7 mouse cellular contexts compared by ENCODE assay signal in genomic region chrX:134684936-134685335, GRCm38 (mm10). TPM values are rescaled to one million over a fixed set of nuclear protein-coding genes. Genes with fewer than 3 reads are reported as not detected.
A peak's percentile ranks its signal among the peaks of the same experiment; 100 is the strongest.
DNase-seq lines count a peak whose midpoint lies in the region; ATAC-seq and TF ChIP-seq lines count a peak whose summit lies in the region.

No protein-coding gene starts in this region.

- H3K27me3 ChIP-seq in hindbrain, embryonic 10.5 days (ENCODE audit: insufficient read depth, poor library complexity, severe bottlenecking), result peaks cover 20% of the 10 kb centered on the region
- no peaks in the 10 kb centered on the region for H3K27me3 ChIP-seq in midbrain, embryonic 15.5 days (replicated peaks)

- no peak overlapping the region for H3K4me3 ChIP-seq in ES-E14 (ENCODE audit: insufficient read depth in 1 of 2, low read depth in 1 of 2, low read length in 2 of 2, poor library complexity in 1 of 2, severe bottlenecking in 1 of 2)
- H3K4me3 ChIP-seq in hindbrain, embryonic 10.5 days, result peak overlapping the region; percentile 64
- H3K4me3 ChIP-seq in midbrain, embryonic 15.5 days, result peak overlapping the region; percentile 26

- H3K4me2 ChIP-seq in midbrain, embryonic 15.5 days, result peak overlapping the region; percentile 60

- H3K36me3 ChIP-seq in ES-E14 (ENCODE audit: control insufficient read depth, insufficient read depth, low read length, poor library complexity, severe bottlenecking), result peaks cover 8% of the 10 kb centered on the region
- H3K36me3 ChIP-seq in hindbrain, embryonic 10.5 days, result peaks cover 20% of the 10 kb centered on the region
- 0 out of 2 replicates have a peak, but pooled peaks cover 7% of the 10 kb centered on the region for H3K36me3 ChIP-seq in midbrain, embryonic 15.5 days (replicated peaks)

- no peaks in the 10 kb centered on the region for H3K9me3 ChIP-seq in ES-E14 (ENCODE audit: control insufficient read depth, insufficient read depth, low read depth, low read length)
- H3K9me3 ChIP-seq in hindbrain, embryonic 10.5 days, result no peaks in the 10 kb centered on the region
- no peaks in the 10 kb centered on the region for H3K9me3 ChIP-seq in midbrain, embryonic 15.5 days

- in situ Hi-C loops in ES-E14 (cut with MboI; ENCODE audit: low sequenced_read_pairs in 2 of 2, unreplicated experiment in 2 of 2), result no loop called here

- no peak overlapping the region for H3K27ac ChIP-seq in ES-E14 (ENCODE audit: insufficient read depth, low read depth, low read length, poor library complexity, severe bottlenecking)
- H3K27ac ChIP-seq in hindbrain, embryonic 10.5 days, result peak overlapping the region; percentile 92
- H3K27ac ChIP-seq in midbrain, embryonic 15.5 days, result peak overlapping the region; percentile 93

- H3K4me1 ChIP-seq in ES-E14 (ENCODE audit: control insufficient read depth in 2 of 2, insufficient read depth in 2 of 2, low read length in 2 of 2, poor library complexity in 1 of 2), result peaks cover 0 to 2% of the 10 kb centered on the region in 2 experiments; a peak in 1 of 4 replicates
- peaks cover 14% of the 10 kb centered on the region for H3K4me1 ChIP-seq in hindbrain, embryonic 10.5 days (replicated peaks)
- peaks cover 4% of the 10 kb centered on the region; the same call in 1 of the 2 replicates for H3K4me1 ChIP-seq in midbrain, embryonic 15.5 days

- peak overlapping the region; percentile 11; the same call in 1 of the 2 replicates for H3K9ac ChIP-seq in ES-E14 (ENCODE audit: insufficient read depth, low read depth, low read length, poor library complexity, severe bottlenecking)
- no peak overlapping the region for H3K9ac ChIP-seq in midbrain, embryonic 15.5 days

- DNase-seq in ES-E14 (ENCODE audit: low read depth, low spot score), result no peak
- peak; percentile 54 for DNase-seq in embryo, embryonic 10 days (ENCODE audit: low spot score)
- peak; percentile 14 for DNase-seq in hindbrain, embryonic 10.5 days (ENCODE audit: low spot score)
- no peak for DNase-seq in thymus, postnatal 0 days (ENCODE audit: low spot score)
- DNase-seq in layer of hippocampus, adult 11-12 months (ENCODE audit: low spot score), result no peak
- DNase-seq in cerebellum, adult 8-10 months, result no peak

- 38% methylated on average over 5 of the region's 5 CpGs for WGBS in hindbrain, embryonic 10.5 days
- WGBS in midbrain, embryonic 15.5 days, result 46% methylated on average over 5 of the region's 5 CpGs

- ATAC-seq in midbrain, embryonic 15.5 days (replicated peaks), result no peak

TF ChIP-seq in ES-E14, 5 proteins besides CTCF, POLR2A, EP300 and RAD21:
- TF ChIP-seq ZC3H11A (IDR thresholded peaks at IDR 0.05; ENCODE audit: borderline replicate concordance, low read depth, low read length) (no peak), HCFC1 (IDR thresholded peaks at IDR 0.05; ENCODE audit: borderline replicate concordance, insufficient read depth, low read length) (no peak)

RNA-seq across cellular contexts. Expression of gene Armcx4, which starts 1.4 kb away (rescaled TPM):
- total RNA-seq in ES-E14 (2012; rRNA removed), result 16.7 and 23.6 TPM in 2 replicates
- polyA plus RNA-seq in hindbrain, embryonic 10.5 days (2016; fragmentation: Nextera tagmentation; extraction: Ambion mirVana), result 4.2 and 6.4 TPM in 2 replicates
- 6.8 and 7.0 TPM in 2 replicates for polyA plus RNA-seq in midbrain, embryonic 15.5 days (2015; fragmentation: Nextera tagmentation; extraction: Ambion mirVana)
- polyA plus RNA-seq in thymus, postnatal 0 days (2015; fragmentation: Nextera tagmentation; extraction: Ambion mirVana), result 0.94 and 1.3 TPM in 2 replicates

RNA-seq across cellular contexts. Expression of gene Armcx1, which starts 32.8 kb away (rescaled TPM):
- total RNA-seq in ES-E14 (2012; rRNA removed), result 13.7 and 17.5 TPM in 2 replicates
- 41.8 and 47.0 TPM in 2 replicates for polyA plus RNA-seq in hindbrain, embryonic 10.5 days (2016; fragmentation: Nextera tagmentation; extraction: Ambion mirVana)
- 85.2 and 89.1 TPM in 2 replicates for polyA plus RNA-seq in midbrain, embryonic 15.5 days (2015; fragmentation: Nextera tagmentation; extraction: Ambion mirVana)
- 12.7 and 14.2 TPM in 2 replicates for polyA plus RNA-seq in thymus, postnatal 0 days (2015; fragmentation: Nextera tagmentation; extraction: Ambion mirVana)

Comparison
In these comparisons a context has a peak if more than half of its experiments do, and no peak if none do; other contexts are left out.
1. DNase-seq: peak in embryo, embryonic 10 days (single experiment) and hindbrain, embryonic 10.5 days (single experiment); none in ES-E14 (single experiment), thymus, postnatal 0 days (single experiment), layer of hippocampus, adult 11-12 months (single experiment) and cerebellum, adult 8-10 months (single experiment).
2. H3K4me3 ChIP-seq: peak in hindbrain, embryonic 10.5 days (single experiment) and midbrain, embryonic 15.5 days (single experiment); none in ES-E14 (0 of 2).